Mouse (Mus musculus) v-Abl transformed pro-B cells (cell line): Measurements from ENCODE around the gene Wdr81.

Experiments
- in situ Hi-C, 2 experiments: fragments of 400-800 bp; cut with MboI; formaldehyde crosslinking; loops; one replicate each; pipeline ENCODE4 v1.15.1; 2025; ENCODE audit not compliant: unreplicated experiment in 2 of 2

Wdr81 gene

GRCm38 (mm10) chr11:75461743-75462252 is 7.3 kb upstream of the Wdr81 start:
- in situ Hi-C loops = no loop called here

DNA sequence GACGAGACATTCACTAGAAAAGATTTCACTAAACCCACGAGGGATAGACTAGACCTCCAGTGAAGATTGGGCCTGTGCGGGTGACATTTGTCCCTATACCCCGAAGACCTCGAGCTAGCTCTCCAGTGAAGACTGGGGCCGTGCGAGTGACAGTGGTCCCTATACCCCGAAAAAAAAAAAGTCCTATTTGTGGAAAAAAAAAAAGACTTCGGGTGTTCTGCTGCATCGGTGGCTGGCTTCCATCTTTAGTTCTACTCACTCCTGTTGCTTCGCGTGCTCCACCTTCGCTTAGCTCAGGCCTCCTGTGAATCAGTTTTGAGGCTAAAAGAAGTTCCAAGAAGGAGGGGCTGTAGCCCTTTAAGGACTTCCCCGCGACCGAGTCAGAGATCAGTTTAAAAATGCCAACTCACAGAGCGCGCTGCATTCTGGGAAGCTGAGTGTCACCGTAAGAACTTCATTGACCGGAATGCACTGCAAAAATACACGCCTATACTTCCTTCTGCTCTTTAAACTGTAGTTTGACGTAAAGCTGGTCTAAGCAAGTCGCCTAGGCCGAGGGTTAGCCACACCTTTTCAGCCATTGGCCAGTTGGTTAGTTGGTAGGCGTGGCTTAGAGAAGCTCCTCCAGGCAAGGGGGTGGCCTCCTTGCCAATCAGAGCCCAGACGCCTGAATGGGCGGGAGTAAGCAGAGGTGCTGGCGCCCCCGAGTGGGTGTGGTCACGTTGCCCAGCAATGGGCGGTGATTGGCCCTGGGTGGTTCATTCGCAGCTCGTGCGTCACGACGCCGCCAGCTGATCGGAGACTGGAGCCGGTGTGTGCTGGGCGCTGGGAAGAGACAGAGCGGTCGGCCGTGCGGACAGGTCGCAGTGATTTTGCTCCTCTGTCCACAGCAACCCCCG is 6.6 kb upstream of the Wdr81 start, which contains the start of gene Tlcd2:
Gene Tlcd2 (plus strand): TSS at position 872 of the 899 bp plus-strand sequence.
- in situ Hi-C loops = no loop called here

DNA sequence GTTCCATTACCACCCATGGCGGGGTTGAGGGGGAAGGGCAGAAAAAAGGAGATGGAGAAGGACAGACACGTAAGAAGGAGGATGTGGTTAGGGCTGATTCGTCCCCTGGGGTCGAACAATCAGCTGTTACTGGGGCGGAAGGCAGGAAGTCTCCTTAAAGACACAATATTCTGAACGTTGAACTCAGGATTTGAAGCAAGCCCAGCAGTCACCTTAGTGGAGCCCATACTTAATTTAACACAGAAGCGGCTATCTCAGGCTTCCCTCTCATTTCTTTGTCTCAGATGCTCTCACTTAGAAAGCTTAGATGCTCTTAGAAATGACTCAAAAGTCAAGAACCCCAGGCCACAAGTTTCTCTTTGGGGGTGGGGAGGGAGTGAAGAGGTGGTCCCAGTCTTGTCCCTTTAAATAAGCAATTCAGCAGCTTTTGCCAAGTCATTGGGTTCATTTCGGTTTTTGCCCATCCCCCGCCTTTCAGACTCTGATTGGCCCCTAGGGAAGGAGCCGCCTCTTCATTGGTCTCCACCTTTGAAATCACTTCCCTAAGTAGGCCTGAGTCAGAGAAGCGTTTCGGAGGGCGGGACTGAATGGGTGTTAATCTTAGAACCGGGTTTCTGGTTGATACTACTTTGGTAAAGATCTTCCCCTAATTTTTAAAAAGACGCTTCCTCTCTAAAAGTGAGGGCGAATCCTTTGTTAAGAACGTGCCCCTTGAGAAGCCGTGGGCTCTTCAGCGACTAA is 5.8 kb upstream of the Wdr81 start:
- in situ Hi-C loops = no loop called here

DNA sequence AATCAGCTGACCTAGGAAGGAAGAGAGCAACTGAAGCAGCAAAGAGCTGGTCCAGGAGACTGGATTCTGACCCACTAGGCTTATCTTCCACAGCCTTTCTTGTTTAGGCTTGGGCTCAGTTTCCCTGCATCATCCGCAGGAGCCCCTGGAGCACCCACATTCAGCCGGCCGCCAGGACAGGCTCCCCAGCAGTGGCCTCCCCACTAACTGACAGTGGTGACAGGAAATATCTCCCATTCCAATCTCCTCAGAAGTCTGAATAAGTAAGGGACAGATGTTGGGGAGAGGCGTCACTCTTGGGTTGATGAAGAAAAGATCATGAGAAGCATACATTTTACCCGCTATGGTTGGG is 5.2 kb upstream of the Wdr81 start:
- in situ Hi-C loops = loop anchor here in 1 of 2 experiments (5.0 kb wide), 3 partner anchors 47 to 113 kb away; no protein-coding TSS in a partner anchor

GRCm38 (mm10) chr11:75459141-75459711 is 4.7 kb upstream of the Wdr81 start:
- in situ Hi-C loops = loop anchor here in 1 of 2 experiments (5.0 kb wide), 3 partner anchors 47 to 113 kb away; no protein-coding TSS in a partner anchor

GRCm38 (mm10) chr11:75458628-75459041 is 4.1 kb upstream of the Wdr81 start:
- in situ Hi-C loops = loop anchor here in 1 of 2 experiments (5.0 kb wide), 3 partner anchors 46 to 114 kb away; no protein-coding TSS in a partner anchor

- in situ Hi-C loops = loop anchor here in 1 of 2 experiments (5.0 kb wide), 3 partner anchors 46 to 114 kb away; no protein-coding TSS in a partner anchor
Observed at GRCm38 (mm10) chr11:75458169-75458568, 3.7 kb upstream of the Wdr81 start.

- in situ Hi-C loops = loop anchor here in 1 of 2 experiments (5.0 kb wide), 3 partner anchors 44 to 116 kb away; no protein-coding TSS in a partner anchor
Observed at GRCm38 (mm10) chr11:75456440-75456871, 1.9 kb upstream of the Wdr81 start.

DNA sequence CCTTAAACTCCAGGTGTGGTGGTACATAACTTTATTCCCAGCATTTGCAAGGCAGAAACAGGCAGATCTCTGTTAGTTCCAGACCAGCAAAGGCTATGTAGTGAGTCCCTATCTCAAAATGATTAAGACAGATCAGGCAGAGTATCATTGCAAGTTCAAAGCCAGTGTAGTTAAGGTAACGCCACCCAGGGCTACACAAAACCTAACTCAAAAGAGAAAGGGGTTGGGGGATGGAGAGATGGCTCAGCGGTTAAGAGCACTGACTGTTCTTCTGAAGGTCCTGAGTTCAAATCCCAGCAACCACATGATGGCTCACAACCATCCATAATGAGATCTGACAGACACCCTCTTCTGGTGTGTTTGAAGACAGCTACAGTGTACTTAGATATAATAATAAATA is 1.5 kb upstream of the Wdr81 start:
- in situ Hi-C loops = loop anchor here in 1 of 2 experiments (5.0 kb wide), 3 partner anchors 44 to 116 kb away; no protein-coding TSS in a partner anchor

DNA sequence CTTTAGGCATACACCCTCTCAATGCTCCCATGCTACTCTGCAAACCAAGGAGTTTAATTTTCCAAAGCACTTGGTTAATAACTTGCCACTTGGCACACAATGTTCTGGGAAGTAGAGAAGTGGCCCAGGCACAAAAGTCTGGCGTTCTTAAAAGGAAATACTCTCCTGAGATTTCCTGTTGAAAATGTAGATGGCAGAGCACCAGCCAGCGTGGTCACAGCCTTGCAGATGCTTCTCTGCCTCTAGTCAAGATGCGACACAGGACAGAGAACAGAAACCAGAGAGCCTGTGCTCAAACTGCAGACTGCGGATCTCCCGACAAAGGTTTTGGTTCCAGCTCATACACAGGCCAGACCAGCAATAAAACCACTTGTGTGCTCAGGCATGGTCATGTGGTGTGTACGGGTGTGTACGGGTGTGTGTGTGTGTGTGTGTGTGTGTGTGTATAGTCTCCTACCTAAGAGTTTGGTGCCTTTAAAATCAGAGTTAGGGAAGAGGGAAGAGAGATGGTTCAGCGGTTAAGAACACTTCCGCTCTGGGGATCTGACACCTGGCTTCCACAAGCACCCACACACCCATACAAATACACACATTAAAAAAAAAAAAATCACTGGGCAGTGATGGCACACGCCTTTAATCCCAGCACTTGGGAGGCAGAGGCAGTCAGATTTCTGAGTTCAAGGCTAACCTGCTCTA is 672 bp upstream of the Wdr81 start:
- in situ Hi-C loops = loop anchor here in 1 of 2 experiments (5.0 kb wide), 3 partner anchors 43 to 117 kb away; no protein-coding TSS in a partner anchor

DNA sequence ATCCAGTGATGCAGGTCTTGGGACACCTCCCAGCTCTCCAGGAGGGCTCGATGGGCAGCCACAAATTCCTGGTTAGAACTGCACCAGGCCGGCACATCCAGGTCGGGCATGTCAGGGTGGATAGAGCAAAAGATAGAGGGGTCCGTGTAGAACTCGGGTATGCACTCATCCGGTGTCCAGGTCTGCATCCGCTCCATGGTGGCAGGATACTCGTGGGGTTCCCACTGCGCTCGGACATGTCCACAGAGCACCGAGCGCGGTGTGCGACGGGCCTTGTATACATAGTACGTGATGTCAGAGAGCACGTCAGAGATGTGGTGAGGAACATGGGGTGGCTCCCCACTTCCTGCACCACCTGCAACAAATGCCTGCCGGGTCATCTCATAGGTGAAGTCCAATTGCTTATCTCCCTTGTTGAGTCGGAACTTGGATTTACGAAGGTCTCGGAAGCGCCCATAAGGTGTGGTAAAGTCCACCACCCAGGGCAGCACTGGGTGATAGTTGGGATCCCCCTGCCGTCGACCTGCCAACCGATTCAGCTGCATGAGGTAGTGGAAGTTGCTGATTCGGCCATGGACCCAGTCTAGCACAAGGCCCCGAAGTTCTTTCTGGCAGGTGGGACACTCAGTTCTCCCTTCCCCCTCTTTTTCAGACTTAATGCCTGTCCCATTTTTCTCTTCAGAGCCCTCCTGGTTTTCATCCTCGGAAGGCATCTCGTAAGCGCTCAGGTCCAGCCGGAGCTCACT is 1.5 kb downstream of the Wdr81 start:
- in situ Hi-C loops = loop anchor here (5.0 kb wide), 3 partner anchors 34 to 39 kb away; partner anchors contain the start of gene Prpf8 (in 1 of the 2)

DNA sequence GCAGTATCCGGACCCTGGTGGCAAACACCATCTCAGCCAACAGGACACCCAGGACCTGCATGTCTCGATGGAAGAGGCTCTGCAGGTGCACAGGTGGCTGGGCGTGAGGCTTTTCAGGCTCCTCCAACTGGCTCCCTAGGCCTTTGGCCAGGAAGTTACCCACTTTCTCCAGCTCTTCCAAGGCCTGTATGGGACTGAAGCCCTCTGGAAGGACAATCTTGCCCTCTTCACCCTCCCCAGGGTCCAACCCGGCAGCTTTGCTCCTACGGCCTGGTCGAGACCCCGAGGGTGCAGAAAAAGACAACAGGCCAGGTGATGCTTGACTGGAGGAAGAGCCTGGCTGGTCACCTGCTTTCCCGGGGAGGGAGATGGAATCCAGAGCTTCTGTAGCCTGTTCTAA is 2.4 kb downstream of the Wdr81 start:
- in situ Hi-C loops = loop anchor here (5.0 kb wide), 3 partner anchors 35 to 40 kb away; partner anchors contain the start of gene Prpf8 (in 1 of the 2)

DNA sequence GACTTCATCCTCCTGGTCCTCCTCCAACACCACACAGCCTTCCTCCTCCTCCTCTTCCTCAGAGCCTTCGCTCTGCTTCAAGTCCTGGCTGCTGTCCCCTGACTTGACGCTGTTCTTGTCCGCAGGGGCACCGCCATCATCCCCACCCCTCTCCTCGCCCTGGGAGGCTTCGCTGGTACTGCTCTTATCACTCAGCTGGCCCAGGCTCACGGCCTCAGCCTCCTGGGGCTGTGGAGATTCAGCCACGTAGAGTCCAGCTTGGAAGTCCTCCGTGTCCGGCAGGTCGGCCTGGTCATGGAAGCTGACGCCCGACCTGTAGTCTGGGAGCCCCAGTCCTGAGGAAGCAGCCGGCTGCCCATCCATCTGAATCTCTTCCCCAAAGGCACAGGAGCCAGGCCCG is 3.6 kb downstream of the Wdr81 start:
- in situ Hi-C loops = loop anchor here (5.0 kb wide), 3 partner anchors 34 to 41 kb away; partner anchors contain the start of gene Prpf8 (in 1 of the 2)

DNA sequence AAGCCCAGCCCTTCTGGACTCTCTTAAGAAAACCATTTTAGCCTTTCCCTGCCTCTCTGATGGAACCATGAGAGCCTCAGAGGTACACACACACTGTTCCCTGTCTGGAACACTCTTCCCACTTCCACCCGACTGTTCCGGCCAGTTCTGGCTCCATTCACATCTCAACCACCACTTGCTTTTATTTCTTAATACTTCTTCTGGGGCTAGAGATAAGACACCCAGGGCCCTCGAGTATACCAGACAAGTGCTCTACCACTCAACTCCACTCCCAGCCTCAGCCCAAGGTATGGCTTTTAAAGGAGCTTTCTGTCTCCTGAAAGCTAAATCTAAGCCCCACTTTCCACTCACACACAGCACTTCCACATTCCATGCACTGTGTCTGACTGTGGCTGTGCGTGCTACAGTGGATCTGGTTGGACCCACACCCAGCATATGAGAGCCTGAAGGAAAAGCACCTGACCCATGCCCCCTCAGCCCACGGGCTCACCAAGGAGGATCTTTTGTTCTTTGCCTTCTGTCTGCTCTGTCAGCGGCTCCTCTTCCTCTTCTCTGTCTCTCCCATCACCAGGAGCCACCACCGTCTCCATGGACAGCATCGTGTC is 4.1 kb downstream of the Wdr81 start:
- in situ Hi-C loops = loop anchor here (5.0 kb wide), 3 partner anchors 33 to 42 kb away; partner anchors contain the start of gene Prpf8 (in 1 of the 2)

DNA sequence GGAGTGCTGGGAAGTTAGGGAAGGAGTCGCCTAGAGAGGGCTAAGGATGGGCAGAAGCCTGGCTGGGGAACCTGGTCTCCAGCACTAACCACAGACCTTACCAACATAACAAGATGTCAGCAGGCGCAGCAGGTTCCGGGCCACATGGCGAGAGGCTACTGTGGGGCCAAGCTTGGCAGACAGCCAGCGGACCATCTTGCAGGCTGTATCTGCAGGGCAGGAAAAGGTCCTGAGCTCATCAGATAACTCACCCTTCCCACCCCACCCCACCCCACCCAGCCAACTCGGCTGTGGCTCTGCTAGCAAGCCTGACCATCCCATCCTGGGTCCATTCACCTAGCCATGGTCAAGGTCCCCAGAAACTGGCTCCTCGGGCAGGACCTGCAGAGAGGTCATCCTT is 4.8 kb downstream of the Wdr81 start:
- in situ Hi-C loops = loop anchor here (5.0 kb wide), 3 partner anchors 32 to 43 kb away; partner anchors contain the start of gene Prpf8 (in 1 of the 2)

- in situ Hi-C loops = no loop called here
Observed at GRCm38 (mm10) chr11:75448575-75448974, 5.9 kb downstream of the Wdr81 start.

GRCm38 (mm10) chr11:75443711-75444110 is 10.8 kb downstream of the Wdr81 start:
- in situ Hi-C loops = no loop called here

- in situ Hi-C loops = no loop called here
Observed at GRCm38 (mm10) chr11:75441601-75442000, 12.9 kb downstream of the Wdr81 start.
